Mouse (Mus musculus): Measurements from ENCODE around the gene Rfxap. TPM values are rescaled to one million over a fixed set of nuclear protein-coding genes. Genes with fewer than 3 reads are reported as not detected.

Gene Rfxap
- polyA plus RNA-seq, 1 experiment: 69.0 TPM

DNA sequence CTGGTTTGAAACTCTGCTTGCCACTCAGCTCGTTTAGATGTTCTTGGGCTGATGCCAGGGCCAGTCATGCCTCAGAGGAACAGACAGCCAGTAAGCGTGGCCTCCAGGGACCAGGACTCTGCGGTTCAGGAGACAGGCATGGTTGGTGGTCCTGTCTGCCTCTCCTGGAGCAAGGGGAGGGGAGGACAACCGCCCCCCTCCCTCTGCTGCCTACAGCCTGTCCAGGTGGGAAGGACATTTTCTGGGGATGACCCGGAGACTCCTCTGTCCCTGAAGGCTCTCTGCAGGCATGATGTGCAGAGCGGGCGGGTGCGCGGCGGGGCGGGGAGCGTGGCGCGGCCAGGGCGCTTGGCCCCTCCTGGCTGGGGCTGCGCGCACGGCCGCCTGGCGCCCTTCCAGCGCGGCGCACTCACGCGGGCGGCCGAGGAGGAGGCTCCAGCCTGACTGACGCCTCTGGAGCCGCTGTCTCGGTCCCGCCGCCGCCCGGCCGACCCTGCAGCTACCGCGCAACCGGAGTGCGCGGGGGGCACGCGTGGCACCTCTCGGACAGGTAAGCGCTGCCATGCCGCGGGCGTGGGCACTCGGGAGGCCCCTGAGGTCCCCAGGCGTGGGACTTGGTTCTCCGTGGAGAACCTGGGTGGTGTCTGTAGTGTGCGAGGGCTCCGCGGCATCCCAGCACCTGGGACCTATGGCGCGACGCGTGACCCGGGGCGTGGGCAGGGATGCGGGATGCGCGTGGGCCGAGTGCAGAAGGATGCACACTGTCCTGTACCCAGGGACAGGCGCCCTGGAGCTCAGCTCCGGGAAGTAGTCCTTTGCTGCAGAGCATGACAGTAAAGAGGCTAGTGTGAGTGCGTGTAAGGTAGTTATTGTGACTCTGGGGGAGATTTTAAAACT, 52.2 kb downstream of the Rfxap start, which contains the start of gene Smad9:
Gene Smad9, plus strand, starts transcription at position 438 of the 897 bp plus-strand sequence.
- Histone ChIP-seq H3K27me3 (ENCODE audit: control insufficient read depth, insufficient read depth, low read length) (no peaks in the 10 kb centered on the region), H3K4me3 (replicated peaks; ENCODE audit: insufficient read depth, low read depth, low read length) (peak within 1 kb of the TSS; percentile 56), H3K4me1 (ENCODE audit: control insufficient read depth, insufficient read depth, low read length) (no peaks in the 10 kb centered on the region), H3K27ac (ENCODE audit: insufficient read depth, low read length) (peak within 1 kb of the TSS; percentile 51; the same call in 1 of the 2 replicates)
- peak; percentile 77 to 80 for DNase-seq
- TF ChIP-seq CTCF (IDR thresholded peaks at IDR 0.05; ENCODE audit: borderline replicate concordance, insufficient read depth, low read depth, low read length): no peak
- TF ChIP-seq POLR2A (IDR thresholded peaks at IDR 0.05; ENCODE audit: borderline replicate concordance, insufficient read depth, low read length): 0 out of 2 replicates have a peak, but pooled peaks have one; percentile 34
- WGBS: under 1% methylated on average over 66 of the region's 66 CpGs

DNA sequence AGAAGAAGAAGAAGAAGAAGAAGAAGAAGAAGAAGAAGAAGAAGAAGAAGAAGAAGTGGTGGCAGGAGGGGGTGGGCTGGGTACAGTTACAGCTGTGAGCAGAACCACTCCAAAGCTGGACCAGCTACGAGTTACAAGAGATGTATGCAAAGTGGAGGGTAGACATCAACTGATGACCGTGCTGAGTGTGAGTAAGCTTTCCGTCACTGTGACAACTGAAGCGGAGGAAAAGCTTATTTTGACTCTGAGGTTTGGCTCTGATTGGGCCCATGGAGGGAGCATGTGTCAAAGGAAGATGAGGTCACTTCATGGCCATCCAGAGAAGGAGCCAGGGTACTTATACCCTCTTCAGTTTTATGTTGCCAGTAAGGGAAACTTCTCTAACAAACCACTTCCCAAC, 54.2 kb downstream of the Rfxap start:
- WGBS: 77% methylated on average over 4 of the region's 4 CpGs
- Histone ChIP-seq H3K27ac (ENCODE audit: insufficient read depth, low read length) (no peak overlapping the region), H3K4me3 (replicated peaks; ENCODE audit: insufficient read depth, low read depth, low read length) (no peak overlapping the region), H3K4me1 (ENCODE audit: control insufficient read depth, insufficient read depth, low read length) (no peaks in the 10 kb centered on the region), H3K27me3 (ENCODE audit: control insufficient read depth, insufficient read depth, low read length) (no peaks in the 10 kb centered on the region)
- no peak for DNase-seq
- TF ChIP-seq CTCF (IDR thresholded peaks at IDR 0.05; ENCODE audit: borderline replicate concordance, insufficient read depth, low read depth, low read length): no peak
- no peak for TF ChIP-seq POLR2A (IDR thresholded peaks at IDR 0.05; ENCODE audit: borderline replicate concordance, insufficient read depth, low read length)

Other genes with a start within 250 kb of the Rfxap start
- gene Supt20, start 115.0 kb downstream of the Rfxap start, polyA plus RNA-seq (2012; rRNA removed): 57.6 and 63.2 TPM in 2 replicates
- gene Gm21958, start 93.4 kb downstream of the Rfxap start, polyA plus RNA-seq (2012; rRNA removed): not detected in 2 replicates
- 42.6 TPM in 2 replicates for gene Exosc8, start 72.4 kb downstream of the Rfxap start, polyA plus RNA-seq (2012; rRNA removed)
- 25.9 and 26.0 TPM in 2 replicates for gene Alg5, start 72.3 kb downstream of the Rfxap start, polyA plus RNA-seq (2012; rRNA removed)
- 13.7 and 15.5 TPM in 2 replicates for gene Smad9, start 52.2 kb downstream of the Rfxap start, polyA plus RNA-seq (2012; rRNA removed)
- 2.0 and 3.4 TPM in 2 replicates for gene Sertm1, start 108.1 kb upstream of the Rfxap start, polyA plus RNA-seq (2012; rRNA removed)
- 0.19 and 0.64 TPM in 2 replicates for gene Ccna1, start 247.7 kb upstream of the Rfxap start, polyA plus RNA-seq (2012; rRNA removed)

Data from cerebellum, adult 2 months (tissue).